Mouse (Mus musculus) T-helper 2 cell (primary cell): Measurements from ENCODE around the gene Vamp5.

Experiments used
- in situ Hi-C: fragments of 300-600 bp; cut with MboI, MseI; formaldehyde crosslinking; loops from one replicate; pipeline ENCODE4 v1.15.1; 2025; ENCODE audit warnings: high pct_unique_total_duplicates

The Vamp5 gene

GRCm38 (mm10) chr6:72346261-72346660, 34.0 kb downstream of the Vamp5 start:
- in situ Hi-C loops = no loop called here

- in situ Hi-C loops = no loop called here
These were observed 34.6 kb downstream of the Vamp5 start for GRCm38 (mm10) chr6:72345633-72346032.

GRCm38 (mm10) chr6:72345074-72345567, 35.1 kb downstream of the Vamp5 start, which contains the start of gene Usp39:
Gene Usp39 (minus strand): TSS chr6:72345184.
- in situ Hi-C loops = no loop called here

- in situ Hi-C loops = no loop called here
These were observed 35.7 kb downstream of the Vamp5 start for GRCm38 (mm10) chr6:72344396-72345073.

GRCm38 (mm10) chr6:72340481-72340880, 39.8 kb downstream of the Vamp5 start:
- in situ Hi-C loops = no loop called here

GRCm38 (mm10) chr6:72333111-72333510, 47.2 kb downstream of the Vamp5 start:
- in situ Hi-C loops = loop anchor here (5.0 kb wide), 1 partner anchor 721 kb away; no protein-coding TSS in a partner anchor

- in situ Hi-C loops = loop anchor here (5.0 kb wide), 1 partner anchor 718 kb away; no protein-coding TSS in a partner anchor
These were observed 50.1 kb downstream of the Vamp5 start for GRCm38 (mm10) chr6:72330133-72330532.

- in situ Hi-C loops = loop anchor here (5.0 to 10.0 kb wide), 2 partner anchors 444 to 737 kb away; no protein-coding TSS in a partner anchor
These were observed 51.2 kb downstream of the Vamp5 start for GRCm38 (mm10) chr6:72329019-72329418.

GRCm38 (mm10) chr6:72326274-72326673, 54.0 kb downstream of the Vamp5 start:
- in situ Hi-C loops = loop anchor here (5.0 to 10.0 kb wide), 2 partner anchors 441 to 734 kb away; no protein-coding TSS in a partner anchor

GRCm38 (mm10) chr6:72323786-72324508, 56.3 kb downstream of the Vamp5 start:
- in situ Hi-C loops = loop anchor here (5.0 to 10.0 kb wide), 2 partner anchors 37 to 439 kb away; no protein-coding TSS in a partner anchor

GRCm38 (mm10) chr6:72322936-72323335, 57.3 kb downstream of the Vamp5 start:
- in situ Hi-C loops = loop anchor here (5.0 to 10.0 kb wide), 2 partner anchors 36 to 438 kb away; no protein-coding TSS in a partner anchor

GRCm38 (mm10) chr6:72319019-72319418, 61.2 kb downstream of the Vamp5 start:
- in situ Hi-C loops = no loop called here
